Mouse (Mus musculus) A20 (cell line): ENCODE measurements around the gene Dgkg.

ENCODE experiments used
- DNase-seq: peaks from one replicate; pipeline ENCODE4 v3.0.0-alpha.2; 2011; ENCODE audit warnings: low read depth, low spot score

Gene Dgkg

DNA sequence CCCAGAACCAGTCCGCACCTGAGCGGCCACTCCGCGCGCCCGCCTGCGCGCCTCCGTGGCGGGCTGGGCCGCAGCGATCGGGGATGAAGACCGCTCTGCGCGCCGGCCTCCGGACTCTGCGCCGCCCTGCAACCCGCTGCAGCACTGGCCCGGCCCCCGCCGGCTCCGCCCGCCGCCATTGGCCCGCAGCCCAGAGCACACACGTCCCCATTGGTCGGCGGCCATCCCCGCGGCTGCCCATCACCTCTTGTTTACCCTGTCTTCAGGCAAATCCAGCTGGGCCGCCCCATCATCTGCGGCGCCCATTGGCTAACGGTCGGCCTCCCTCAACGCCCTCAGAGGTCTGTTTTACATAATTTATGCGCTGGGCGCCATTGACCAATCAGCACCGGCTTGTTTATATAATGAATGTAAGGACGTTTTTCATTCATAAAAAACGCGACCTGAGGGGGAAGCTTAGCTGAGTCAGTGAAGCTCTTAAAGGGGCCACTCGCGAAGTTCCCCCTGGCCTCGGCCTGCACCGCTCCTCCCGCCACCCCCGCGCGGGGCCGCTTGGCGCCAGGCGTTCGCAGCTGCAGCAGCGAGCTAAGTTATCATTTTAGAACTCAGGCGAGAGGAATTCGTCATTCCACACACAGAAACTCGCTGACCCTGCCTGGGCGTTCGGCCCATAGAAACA, 217.4 kb downstream of the Dgkg start, which contains the start of gene Etv5:
Gene Etv5 (minus strand): TSS at position 221 of the 679 bp plus-strand sequence.
- DNase-seq, result peak; percentile 98

- DNase-seq, result peak; percentile 85
Measured at GRCm38 (mm10) chr16:22438441-22439373, 218.3 kb downstream of the Dgkg start.

DNA sequence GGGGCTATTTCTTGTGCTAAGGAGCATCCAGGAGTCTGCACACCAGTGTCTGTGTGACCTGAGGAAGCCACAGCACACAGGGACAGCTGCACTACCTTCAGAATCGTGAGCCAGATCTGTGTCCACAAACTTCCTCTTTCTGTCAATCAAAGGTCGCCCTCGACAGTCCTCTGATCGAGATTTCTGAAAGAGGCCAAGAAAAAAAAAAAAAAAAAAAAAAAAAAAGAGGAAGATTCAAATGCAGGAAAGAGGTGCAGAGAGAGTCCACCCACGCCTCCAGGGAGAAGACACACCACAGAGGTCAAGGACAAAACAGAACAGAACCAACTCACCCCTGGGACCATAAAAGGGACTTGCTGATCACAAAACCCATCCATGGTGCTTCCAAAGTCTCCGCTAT, 220.9 kb downstream of the Dgkg start:
- peak; percentile 85 for DNase-seq

- no peak for DNase-seq
Measured at GRCm38 (mm10) chr16:22434530-22434929, 222.5 kb downstream of the Dgkg start.

DNA sequence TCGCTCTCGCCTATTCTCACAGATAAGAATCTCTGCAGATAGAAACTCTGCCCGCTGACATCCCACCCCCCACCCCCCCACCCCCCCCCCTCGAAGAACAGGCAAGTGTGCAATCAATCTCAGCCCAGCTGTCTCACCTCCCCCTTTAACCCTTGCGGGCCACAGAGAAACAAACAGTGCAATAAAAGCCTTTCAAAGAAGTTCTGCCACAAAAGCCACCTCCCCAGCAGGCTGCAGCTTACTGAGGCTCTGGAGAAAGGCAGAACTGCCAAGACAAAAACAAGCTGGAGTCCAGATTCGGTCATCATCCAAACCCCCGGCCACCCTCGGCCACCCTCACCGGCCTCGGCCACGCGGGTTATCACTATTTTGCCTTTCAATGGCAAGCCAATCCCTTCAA, 223.1 kb downstream of the Dgkg start:
- no peak for DNase-seq

- no peak for DNase-seq
Measured at GRCm38 (mm10) chr16:22431773-22432172, 225.2 kb downstream of the Dgkg start.

DNA sequence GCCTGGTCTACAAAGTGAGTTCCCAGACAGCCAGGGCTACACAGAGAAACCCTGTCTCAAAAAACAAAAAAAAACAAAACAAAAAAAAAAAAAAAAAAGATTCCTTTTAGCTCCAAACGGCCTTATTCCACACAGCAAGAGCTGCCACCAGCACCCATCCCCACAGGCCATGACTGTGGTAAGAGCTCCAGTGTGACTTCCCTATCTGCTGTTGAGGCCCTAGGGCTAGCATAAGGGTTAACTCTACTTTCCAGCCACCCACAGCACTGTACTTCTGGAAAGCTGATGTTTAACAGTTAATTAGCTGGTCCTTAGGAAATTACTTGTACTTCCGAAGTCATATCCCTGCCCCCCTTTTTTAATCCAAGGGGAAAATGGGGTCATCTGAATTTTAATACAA, 225.7 kb downstream of the Dgkg start:
- no peak for DNase-seq

GRCm38 (mm10) chr16:22430211-22430951, 226.6 kb downstream of the Dgkg start:
- DNase-seq, result no peak

- DNase-seq, result no peak
Measured at GRCm38 (mm10) chr16:22429377-22429776, 227.6 kb downstream of the Dgkg start.

DNA sequence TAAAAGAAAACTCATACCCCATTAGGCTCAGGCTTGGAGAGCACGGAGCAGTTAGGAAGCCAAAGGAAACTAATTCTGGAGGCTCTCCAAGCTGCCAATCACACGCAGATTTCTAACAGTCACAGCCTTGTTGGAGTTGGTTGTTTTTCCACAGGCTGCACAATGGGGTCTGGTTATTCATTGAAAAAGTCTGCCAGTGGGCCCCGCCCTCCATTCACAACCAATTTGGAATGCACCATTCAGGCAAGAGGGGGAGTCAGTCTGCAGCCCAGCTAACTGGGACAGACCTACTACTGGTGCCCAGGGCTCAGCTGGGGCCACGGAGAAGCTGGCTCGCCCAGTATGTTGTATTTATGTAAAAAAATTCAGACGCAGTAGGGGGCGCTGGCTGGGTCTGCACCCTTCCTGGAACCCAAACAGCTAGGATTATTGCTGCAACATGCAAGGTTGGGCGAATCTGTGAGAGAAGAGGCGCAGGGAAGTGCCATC, 228.1 kb downstream of the Dgkg start:
- peak; percentile 26 for DNase-seq

DNA sequence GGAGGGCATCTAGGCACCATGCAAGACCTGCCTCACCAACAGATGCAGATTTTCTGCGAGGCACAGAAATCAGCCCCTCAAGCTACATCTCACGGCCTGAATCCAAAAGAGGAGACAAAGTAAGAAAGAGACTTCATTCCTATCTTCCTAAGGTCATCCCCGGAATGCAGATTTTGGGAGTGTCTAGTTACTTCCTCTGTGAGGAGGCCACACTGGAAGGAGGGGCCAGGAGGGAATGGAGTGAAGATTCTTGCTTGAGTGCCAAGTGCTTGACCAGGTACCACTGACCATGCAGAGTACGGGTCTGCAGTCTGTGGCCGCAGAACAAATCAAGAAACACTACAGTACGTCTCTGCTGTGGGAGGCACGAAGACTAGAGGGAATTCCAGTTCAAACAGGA, 230.2 kb downstream of the Dgkg start:
- no peak for DNase-seq

DNA sequence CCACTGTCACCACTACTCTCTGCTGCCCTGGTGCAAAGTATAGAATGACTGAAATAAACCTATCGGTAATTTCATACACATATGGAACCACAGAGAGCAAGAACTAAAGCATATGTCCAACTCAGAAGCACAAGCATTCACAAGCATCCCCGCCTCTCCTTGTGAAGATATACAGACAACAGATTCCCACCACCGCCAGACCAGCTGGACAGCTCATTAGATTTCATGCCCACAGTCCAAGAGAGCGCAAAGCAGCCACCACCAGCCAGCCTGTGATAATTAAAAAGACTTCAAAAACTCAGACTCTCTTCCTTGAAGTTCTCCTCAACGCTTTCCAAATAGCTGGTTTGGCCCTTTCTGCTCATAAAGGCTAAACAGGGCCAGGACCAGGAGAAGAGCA, 234.8 kb downstream of the Dgkg start:
- no peak for DNase-seq
